Mouse (Mus musculus): ENCODE data around the gene Tollip. TPM values are rescaled to one million over a fixed set of nuclear protein-coding genes. Genes with fewer than 3 reads are reported as not detected.

Gene Tollip
- total RNA-seq, 2 experiments from 2014 or later = 26.0 to 31.0 TPM

Other genes starting within 250 kb of the Tollip start
- not detected for gene Muc2, start 228.2 kb downstream of the Tollip start, total RNA-seq (2021)
- not detected for gene Muc5ac, start 129.5 kb downstream of the Tollip start, total RNA-seq (2021)
- gene Muc5b, start 79.4 kb downstream of the Tollip start, total RNA-seq (2021) = not detected
- under 1 TPM; 0.10 to 0.37 TPM for gene Brsk2, start 31.2 kb upstream of the Tollip start, total RNA-seq (2021)
- 10 to 100 TPM; 40.2 to 43.7 TPM for gene Mob2, start 142.6 kb upstream of the Tollip start, total RNA-seq (2021)
- 10 to 100 TPM; 32.5 to 43.4 TPM for gene Dusp8, start 177.3 kb upstream of the Tollip start, total RNA-seq (2021)
- not detected for gene Gm45618, start 202.2 kb upstream of the Tollip start, total RNA-seq (2021)
- gene Gm39115, start 217.5 kb upstream of the Tollip start, total RNA-seq (2021) = not detected
- gene Gm45337, start 226.1 kb upstream of the Tollip start, total RNA-seq (2021) = not detected
- not detected for gene Gm29735, start 238.6 kb upstream of the Tollip start, total RNA-seq (2021)
- gene Gm4553, start 247.2 kb upstream of the Tollip start, total RNA-seq (2021) = not detected

Data from gastrocnemius, postnatal 36 days (tissue).